Mouse (Mus musculus): Measurements from ENCODE around the gene Tlr6. TPM values are rescaled to one million over a fixed set of nuclear protein-coding genes. Genes with fewer than 3 reads are reported as not detected.

Gene Tlr6
- polyA plus RNA-seq, 1 experiment from 2014 or later = 1.0 TPM

GRCm38 (mm10) chr5:64954931-64955330, 5.0 kb downstream of the Tlr6 start:
- H3K9ac ChIP-seq (ENCODE audit: low read length) = no peak overlapping the region
- H3K4me3 ChIP-seq (replicated peaks; ENCODE audit: low read length) = no peak overlapping the region
- H3K9me3 ChIP-seq (replicated peaks; ENCODE audit: control insufficient read depth, low read length) = no peaks in the 10 kb centered on the region
- WGBS = 65% methylated on average over 8 of the region's 8 CpGs
- no peak overlapping the region for H3K4me2 ChIP-seq (ENCODE audit: low read depth, low read length)
- no peaks in the 10 kb centered on the region for H3K36me3 ChIP-seq (ENCODE audit: control insufficient read depth, insufficient read depth, low read length)
- no peak overlapping the region for H3K27ac ChIP-seq (ENCODE audit: low read length)
- H3K27me3 ChIP-seq (ENCODE audit: control insufficient read depth, insufficient read depth, low read length) = no peaks in the 10 kb centered on the region
- no peak for ATAC-seq (ENCODE audit: insufficient read depth, low FRiP score)
- no peaks in the 10 kb centered on the region for H3K4me1 ChIP-seq (ENCODE audit: control insufficient read depth, insufficient read depth, low read length)

DNA sequence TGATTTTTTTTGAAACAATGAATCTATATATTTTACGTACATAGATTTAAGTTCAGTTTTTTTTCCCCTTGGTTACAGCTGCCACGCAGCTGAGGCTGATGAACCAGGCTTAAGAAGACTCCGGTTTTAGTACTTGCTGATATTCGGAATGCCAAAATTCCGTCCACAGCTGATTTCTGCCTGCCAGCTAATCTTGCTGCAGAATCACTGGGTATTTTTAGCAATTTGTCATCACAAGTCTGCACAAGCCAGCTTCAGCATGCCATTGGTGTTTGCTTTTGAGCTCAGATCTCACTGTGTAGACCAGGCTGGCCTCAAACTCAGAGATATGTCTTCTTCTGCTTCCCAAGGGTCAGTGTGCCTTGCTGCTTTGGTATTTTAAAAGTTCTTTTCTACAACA, 8.4 kb downstream of the Tlr6 start:
- H3K36me3 ChIP-seq (ENCODE audit: control insufficient read depth, insufficient read depth, low read length) = no peaks in the 10 kb centered on the region
- no peak overlapping the region for H3K4me3 ChIP-seq (replicated peaks; ENCODE audit: low read length)
- H3K27me3 ChIP-seq (ENCODE audit: control insufficient read depth, insufficient read depth, low read length) = no peaks in the 10 kb centered on the region
- no peak for ATAC-seq (ENCODE audit: insufficient read depth, low FRiP score)
- no peak overlapping the region for H3K9ac ChIP-seq (ENCODE audit: low read length)
- no peaks in the 10 kb centered on the region for H3K9me3 ChIP-seq (replicated peaks; ENCODE audit: control insufficient read depth, low read length)
- 68% methylated on average over 5 of the region's 5 CpGs for WGBS
- H3K27ac ChIP-seq (ENCODE audit: low read length) = no peak overlapping the region
- H3K4me1 ChIP-seq (ENCODE audit: control insufficient read depth, insufficient read depth, low read length) = no peaks in the 10 kb centered on the region
- H3K4me2 ChIP-seq (ENCODE audit: low read depth, low read length) = no peak overlapping the region

DNA sequence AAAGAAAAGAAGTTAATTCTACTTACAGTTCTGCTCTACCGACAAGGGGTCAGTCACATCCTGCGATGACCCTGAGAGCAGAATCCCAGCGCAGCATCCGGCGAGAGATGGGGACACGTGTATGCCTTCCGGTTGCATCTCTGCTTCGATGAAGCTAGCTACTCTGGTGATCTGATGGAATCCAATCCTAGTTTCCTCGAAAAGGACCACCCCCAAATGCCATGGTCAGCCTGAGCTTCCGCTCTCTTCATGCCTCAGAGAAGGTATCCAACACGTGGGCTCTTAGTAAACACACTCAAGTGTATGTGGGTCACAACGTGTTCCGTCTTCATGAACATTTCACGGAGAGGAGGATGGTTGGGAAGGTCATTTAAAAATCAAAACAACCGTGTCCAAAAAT, 27.1 kb downstream of the Tlr6 start:
- Histone ChIP-seq H3K9me3 (replicated peaks; ENCODE audit: control insufficient read depth, low read length) (no peaks in the 10 kb centered on the region), H3K27me3 (ENCODE audit: control insufficient read depth, insufficient read depth, low read length) (no peaks in the 10 kb centered on the region), H3K9ac (ENCODE audit: low read length) (no peak overlapping the region), H3K4me3 (replicated peaks; ENCODE audit: low read length) (no peak overlapping the region), H3K4me2 (ENCODE audit: low read depth, low read length) (no peak overlapping the region), H3K27ac (ENCODE audit: low read length) (no peak overlapping the region), H3K4me1 (ENCODE audit: control insufficient read depth, insufficient read depth, low read length) (no peaks in the 10 kb centered on the region), H3K36me3 (ENCODE audit: control insufficient read depth, insufficient read depth, low read length) (no peaks in the 10 kb centered on the region)
- ATAC-seq (ENCODE audit: insufficient read depth, low FRiP score) = no peak
- WGBS = 84% methylated on average over 15 of the region's 15 CpGs

DNA sequence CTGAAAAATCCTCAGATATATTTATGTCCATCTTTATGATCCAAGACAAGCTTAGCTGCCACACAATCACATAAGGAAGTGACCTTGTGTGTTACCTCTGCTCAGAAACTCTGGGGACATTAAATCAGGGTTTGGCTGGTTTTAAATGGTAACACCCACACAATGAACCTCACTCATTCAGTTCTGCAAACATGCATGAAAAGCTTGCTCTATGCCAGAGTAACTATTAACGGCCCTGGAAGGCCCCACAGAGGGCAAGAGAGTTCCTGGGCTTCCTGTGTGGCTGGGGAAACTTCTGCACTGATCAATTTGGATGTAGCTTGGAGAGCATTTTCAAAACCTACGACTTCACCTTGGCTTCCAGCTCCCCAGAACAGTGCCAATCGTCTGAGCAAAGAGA, 27.7 kb downstream of the Tlr6 start:
- H3K4me3 ChIP-seq (replicated peaks; ENCODE audit: low read length) = no peak overlapping the region
- no peak for ATAC-seq (ENCODE audit: insufficient read depth, low FRiP score)
- 49% methylated on average over 3 of the region's 3 CpGs for WGBS
- no peaks in the 10 kb centered on the region for H3K27me3 ChIP-seq (ENCODE audit: control insufficient read depth, insufficient read depth, low read length)
- no peak overlapping the region for H3K4me2 ChIP-seq (ENCODE audit: low read depth, low read length)
- no peak overlapping the region for H3K27ac ChIP-seq (ENCODE audit: low read length)
- H3K9ac ChIP-seq (ENCODE audit: low read length) = no peak overlapping the region
- no peaks in the 10 kb centered on the region for H3K4me1 ChIP-seq (ENCODE audit: control insufficient read depth, insufficient read depth, low read length)
- no peaks in the 10 kb centered on the region for H3K36me3 ChIP-seq (ENCODE audit: control insufficient read depth, insufficient read depth, low read length)
- no peaks in the 10 kb centered on the region for H3K9me3 ChIP-seq (replicated peaks; ENCODE audit: control insufficient read depth, low read length)

DNA sequence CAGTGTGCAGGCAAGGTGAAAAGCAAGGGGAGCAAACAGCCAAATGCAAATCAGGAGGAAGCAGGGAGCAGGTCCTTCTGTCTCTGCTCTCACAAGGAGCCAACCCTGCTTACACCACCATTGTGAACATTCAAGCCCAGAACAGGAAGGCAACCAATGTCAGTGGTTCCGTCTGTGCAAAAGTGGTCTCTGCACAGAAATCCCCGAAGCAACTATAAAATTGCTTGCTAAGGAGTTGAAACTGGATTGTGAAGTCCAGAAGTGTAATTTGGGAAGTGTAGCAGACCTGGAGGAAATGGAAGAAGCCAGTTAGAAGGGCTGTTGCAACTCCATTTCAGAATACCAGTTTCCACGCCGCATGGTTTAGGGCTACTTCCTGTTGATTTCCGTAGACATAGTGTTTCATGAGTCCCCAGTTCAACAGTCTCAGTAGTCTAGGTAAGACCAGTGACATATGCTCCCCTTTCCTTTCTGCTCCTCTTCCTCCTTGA, 37.0 kb downstream of the Tlr6 start:
- Histone ChIP-seq H3K9me3 (replicated peaks; ENCODE audit: control insufficient read depth, low read length) (no peaks in the 10 kb centered on the region), H3K27me3 (ENCODE audit: control insufficient read depth, insufficient read depth, low read length) (no peaks in the 10 kb centered on the region), H3K36me3 (ENCODE audit: control insufficient read depth, insufficient read depth, low read length) (no peaks in the 10 kb centered on the region), H3K4me2 (ENCODE audit: low read depth, low read length) (no peak overlapping the region), H3K4me3 (replicated peaks; ENCODE audit: low read length) (no peak overlapping the region), H3K9ac (ENCODE audit: low read length) (no peak overlapping the region), H3K27ac (ENCODE audit: low read length) (no peak overlapping the region), H3K4me1 (ENCODE audit: control insufficient read depth, insufficient read depth, low read length) (no peaks in the 10 kb centered on the region)
- no peak for ATAC-seq (ENCODE audit: insufficient read depth, low FRiP score)
- WGBS = 83% methylated on average over 5 of the region's 5 CpGs

- no peak for ATAC-seq (ENCODE audit: insufficient read depth, low FRiP score)
- 88% methylated on average over 6 of the region's 6 CpGs for WGBS
These were observed 41.0 kb downstream of the Tlr6 start for GRCm38 (mm10) chr5:64918616-64919597.

DNA sequence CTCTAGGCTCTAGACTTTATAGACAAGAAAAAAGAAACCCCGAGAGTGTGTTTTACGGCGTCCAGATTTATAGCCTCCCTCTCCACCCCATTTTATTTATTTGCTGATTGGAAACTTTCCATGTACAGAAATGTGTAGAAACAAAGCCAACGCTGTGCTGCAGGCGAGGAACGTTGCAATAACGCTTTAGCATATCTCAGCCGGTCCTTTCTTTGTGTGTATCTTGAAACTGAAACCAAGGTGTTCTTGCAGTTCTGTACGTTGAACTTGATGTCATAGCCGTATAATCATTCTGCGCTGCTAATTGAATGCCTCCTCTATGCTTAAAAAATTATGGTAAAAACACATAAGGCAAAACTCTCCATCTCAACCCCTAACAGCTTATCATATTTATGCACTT, 42.2 kb downstream of the Tlr6 start:
- no peak overlapping the region for H3K4me3 ChIP-seq (replicated peaks; ENCODE audit: low read length)
- H3K9ac ChIP-seq (ENCODE audit: low read length) = no peak overlapping the region
- ATAC-seq (ENCODE audit: insufficient read depth, low FRiP score) = no peak
- no peak overlapping the region for H3K4me2 ChIP-seq (ENCODE audit: low read depth, low read length)
- H3K27me3 ChIP-seq (ENCODE audit: control insufficient read depth, insufficient read depth, low read length) = no peaks in the 10 kb centered on the region
- no peaks in the 10 kb centered on the region for H3K9me3 ChIP-seq (replicated peaks; ENCODE audit: control insufficient read depth, low read length)
- no peaks in the 10 kb centered on the region for H3K36me3 ChIP-seq (ENCODE audit: control insufficient read depth, insufficient read depth, low read length)
- H3K4me1 ChIP-seq (ENCODE audit: control insufficient read depth, insufficient read depth, low read length) = no peaks in the 10 kb centered on the region
- no peak overlapping the region for H3K27ac ChIP-seq (ENCODE audit: low read length)
- 88% methylated on average over 11 of the region's 11 CpGs for WGBS

More at GRCm38 (mm10) chr5:64918616-64919597, 41.0 kb downstream of the Tlr6 start:
- Histone ChIP-seq H3K36me3 (ENCODE audit: control insufficient read depth, insufficient read depth, low read length) (no peaks in the 10 kb centered on the region), H3K27me3 (ENCODE audit: control insufficient read depth, insufficient read depth, low read length) (no peaks in the 10 kb centered on the region), H3K27ac (ENCODE audit: low read length) (no peak overlapping the region), H3K4me1 (ENCODE audit: control insufficient read depth, insufficient read depth, low read length) (no peaks in the 10 kb centered on the region), H3K9ac (ENCODE audit: low read length) (no peak overlapping the region), H3K9me3 (replicated peaks; ENCODE audit: control insufficient read depth, low read length) (no peaks in the 10 kb centered on the region), H3K4me2 (ENCODE audit: low read depth, low read length) (no peak overlapping the region), H3K4me3 (replicated peaks; ENCODE audit: low read length) (no peak overlapping the region)

- H3K4me1 ChIP-seq (ENCODE audit: control insufficient read depth, insufficient read depth, low read length) = no peaks in the 10 kb centered on the region
- ATAC-seq (ENCODE audit: insufficient read depth, low FRiP score) = no peak
- H3K9me3 ChIP-seq (replicated peaks; ENCODE audit: control insufficient read depth, low read length) = no peaks in the 10 kb centered on the region
- H3K27ac ChIP-seq (ENCODE audit: low read length) = no peak overlapping the region
- H3K4me3 ChIP-seq (replicated peaks; ENCODE audit: low read length) = no peak overlapping the region
- H3K36me3 ChIP-seq (ENCODE audit: control insufficient read depth, insufficient read depth, low read length) = no peaks in the 10 kb centered on the region
- H3K27me3 ChIP-seq (ENCODE audit: control insufficient read depth, insufficient read depth, low read length) = no peaks in the 10 kb centered on the region
- H3K9ac ChIP-seq (ENCODE audit: low read length) = no peak overlapping the region
- no peak overlapping the region for H3K4me2 ChIP-seq (ENCODE audit: low read depth, low read length)
- 92% methylated on average over 9 of the region's 9 CpGs for WGBS
These were observed 42.7 kb downstream of the Tlr6 start for GRCm38 (mm10) chr5:64917161-64917560.

- no peak overlapping the region for H3K27ac ChIP-seq (ENCODE audit: low read length)
- H3K4me2 ChIP-seq (ENCODE audit: low read depth, low read length) = no peak overlapping the region
- WGBS = 74% methylated on average over 6 of the region's 6 CpGs
- no peaks in the 10 kb centered on the region for H3K27me3 ChIP-seq (ENCODE audit: control insufficient read depth, insufficient read depth, low read length)
- no peak for ATAC-seq (ENCODE audit: insufficient read depth, low FRiP score)
- no peaks in the 10 kb centered on the region for H3K4me1 ChIP-seq (ENCODE audit: control insufficient read depth, insufficient read depth, low read length)
- no peaks in the 10 kb centered on the region for H3K36me3 ChIP-seq (ENCODE audit: control insufficient read depth, insufficient read depth, low read length)
- no peak overlapping the region for H3K4me3 ChIP-seq (replicated peaks; ENCODE audit: low read length)
- no peaks in the 10 kb centered on the region for H3K9me3 ChIP-seq (replicated peaks; ENCODE audit: control insufficient read depth, low read length)
- no peak overlapping the region for H3K9ac ChIP-seq (ENCODE audit: low read length)
These were observed 51.2 kb downstream of the Tlr6 start for GRCm38 (mm10) chr5:64908585-64909284.
